Mouse (Mus musculus): ENCODE data around the gene Ntn1.

Gene Ntn1

DNA sequence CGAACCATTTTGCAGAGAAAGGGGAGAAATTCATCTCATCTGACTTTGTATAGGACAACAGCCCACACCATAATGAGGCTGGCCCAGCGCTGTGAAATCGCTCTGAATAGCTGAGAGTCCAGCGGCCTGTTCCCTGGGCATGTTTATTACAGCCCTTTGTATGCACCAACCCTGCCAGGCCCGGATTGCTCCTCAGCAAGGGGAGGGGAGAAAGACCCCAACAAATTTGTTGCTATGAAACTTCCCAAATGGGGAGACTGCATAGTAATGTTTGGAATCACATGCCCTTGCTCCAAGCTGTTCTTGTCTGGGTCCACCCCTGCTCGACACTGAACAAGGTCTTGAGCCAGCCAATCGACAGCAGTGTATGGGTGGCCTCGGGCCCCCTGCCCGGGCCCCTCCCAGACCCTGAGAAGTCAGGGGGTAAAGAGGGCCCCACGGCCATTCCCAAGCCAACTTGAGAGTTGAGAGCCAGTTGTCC, 126.3 kb downstream of the Ntn1 start:
- no peak for ATAC-seq (ENCODE audit: insufficient number of reproducible peaks, low FRiP score, low TSS enrichment)

GRCm38 (mm10) chr11:68273855-68274254, 126.8 kb downstream of the Ntn1 start:
- no peak for ATAC-seq (ENCODE audit: insufficient number of reproducible peaks, low FRiP score, low TSS enrichment)

DNA sequence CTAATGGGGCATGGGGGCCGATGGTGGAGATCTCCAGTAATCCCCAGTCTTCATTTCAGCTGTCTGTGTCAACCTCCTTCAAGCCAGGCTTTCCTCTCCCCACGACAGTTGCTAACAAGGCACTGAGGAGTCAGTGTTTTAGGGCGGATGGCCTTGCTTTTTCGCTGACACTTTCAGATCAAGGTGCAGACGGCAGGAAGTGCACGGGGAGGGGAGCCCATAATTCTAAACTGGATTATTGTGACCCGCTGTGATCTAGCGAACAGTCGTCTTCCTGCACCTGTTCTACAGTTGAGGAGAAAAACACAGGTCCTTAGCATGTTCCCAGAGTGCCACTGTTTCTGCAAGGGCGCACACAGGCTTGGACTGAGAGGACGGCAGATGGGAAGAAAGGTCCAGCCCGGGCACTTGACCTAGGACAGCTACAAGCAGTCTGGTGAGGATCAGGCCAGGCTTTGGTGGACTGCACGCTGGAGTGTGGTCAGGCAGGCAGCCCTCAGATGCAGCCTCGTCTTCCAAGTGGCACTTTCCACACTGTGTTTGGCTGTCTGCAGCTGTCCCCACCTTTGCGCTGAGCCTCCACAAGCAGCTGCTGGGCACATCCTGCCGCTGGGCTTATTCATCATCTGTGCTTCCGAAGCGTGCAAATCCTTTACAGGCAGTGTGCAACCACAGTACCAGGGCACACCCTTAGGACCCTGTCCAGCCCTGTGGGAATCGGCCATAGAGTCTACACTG, 129.7 kb downstream of the Ntn1 start:
- no peak for ATAC-seq (ENCODE audit: insufficient number of reproducible peaks, low FRiP score, low TSS enrichment)

GRCm38 (mm10) chr11:68264276-68264675, 136.3 kb downstream of the Ntn1 start:
- ATAC-seq (ENCODE audit: insufficient number of reproducible peaks, low FRiP score, low TSS enrichment), result no peak

GRCm38 (mm10) chr11:68263100-68263499, 137.5 kb downstream of the Ntn1 start:
- ATAC-seq (ENCODE audit: insufficient number of reproducible peaks, low FRiP score, low TSS enrichment), result no peak

DNA sequence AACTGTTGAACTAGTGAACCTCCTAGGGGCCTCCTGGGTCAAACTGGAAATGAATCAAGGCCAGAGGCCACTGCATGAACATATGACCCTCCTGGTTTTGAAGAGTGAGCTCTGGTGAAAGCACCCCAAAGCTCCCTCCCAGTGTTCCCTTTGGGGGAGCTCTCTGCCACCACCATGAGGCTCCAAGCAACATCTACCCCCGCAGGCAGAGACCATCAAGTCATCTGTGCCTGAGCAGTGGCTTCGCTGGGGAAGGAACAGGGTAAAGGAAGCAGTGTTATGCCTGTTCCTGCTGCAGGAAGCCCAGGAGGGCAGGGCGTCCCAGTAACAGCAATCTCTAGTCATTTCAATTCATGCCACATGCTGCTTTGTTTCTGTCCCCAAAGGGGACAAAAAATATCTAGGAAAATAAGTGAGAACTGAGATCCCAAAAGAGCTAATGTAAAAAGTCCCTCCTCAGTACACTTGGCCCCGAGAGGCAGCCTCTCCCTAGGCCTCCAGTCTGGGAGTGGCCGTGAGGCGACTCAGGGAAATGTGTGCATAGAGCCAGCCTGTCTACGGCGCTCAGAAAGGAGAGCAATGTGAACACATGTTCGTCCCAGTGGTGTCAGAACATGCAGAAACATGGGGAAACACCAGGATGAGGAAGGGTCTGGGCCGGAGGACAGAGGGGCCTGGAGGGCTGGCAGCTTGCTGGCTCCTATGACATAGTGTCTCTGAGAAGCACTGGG, 139.3 kb downstream of the Ntn1 start:
- no peak for ATAC-seq (ENCODE audit: insufficient number of reproducible peaks, low FRiP score, low TSS enrichment)

- no peak for ATAC-seq (ENCODE audit: insufficient number of reproducible peaks, low FRiP score, low TSS enrichment)
These were observed 140.2 kb downstream of the Ntn1 start for GRCm38 (mm10) chr11:68260399-68260798.

DNA sequence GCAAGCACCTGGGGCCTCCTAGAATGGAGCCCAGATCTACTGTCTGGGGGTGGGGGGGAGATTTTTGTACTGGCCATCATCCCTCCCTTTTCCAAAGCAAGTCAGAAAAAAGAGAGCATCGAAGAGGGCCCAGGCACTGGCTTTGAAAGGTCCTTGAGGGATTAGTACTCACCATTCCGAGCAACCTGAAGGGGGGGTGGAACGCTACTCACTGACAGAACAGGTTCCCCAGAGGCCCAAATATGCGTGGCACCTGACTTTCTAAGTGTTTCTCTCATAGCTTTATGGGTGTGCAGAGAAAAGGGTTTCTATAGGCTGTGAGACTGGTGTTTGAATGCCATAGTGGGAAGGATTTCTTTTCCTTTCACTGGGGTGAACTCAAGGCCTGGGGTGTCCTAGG, 142.1 kb downstream of the Ntn1 start:
- no peak for ATAC-seq (ENCODE audit: insufficient number of reproducible peaks, low FRiP score, low TSS enrichment)

GRCm38 (mm10) chr11:68253531-68253930, 147.1 kb downstream of the Ntn1 start:
- ATAC-seq (ENCODE audit: insufficient number of reproducible peaks, low FRiP score, low TSS enrichment), result no peak

- ATAC-seq (ENCODE audit: insufficient number of reproducible peaks, low FRiP score, low TSS enrichment), result no peak
These were observed 150.5 kb downstream of the Ntn1 start for GRCm38 (mm10) chr11:68250106-68250505.

DNA sequence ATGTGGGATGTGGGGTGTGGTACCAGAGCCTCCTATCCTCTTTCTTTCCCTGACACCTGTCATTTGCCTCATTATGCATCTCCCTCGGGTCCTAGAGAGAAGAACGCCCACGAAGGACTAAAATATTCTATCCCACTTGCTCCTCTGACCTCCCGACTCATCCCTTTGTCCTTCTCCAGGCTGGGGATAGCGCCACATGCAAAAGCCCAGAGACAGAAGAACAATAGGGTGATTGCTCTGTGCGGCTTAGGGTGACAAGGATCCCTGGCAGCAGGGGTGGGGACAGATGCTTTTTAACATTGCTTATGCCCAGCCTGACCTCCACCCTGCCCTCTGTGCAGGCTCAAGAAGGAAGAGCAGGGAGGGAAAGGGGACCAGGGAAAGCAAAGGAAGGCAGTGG, 152.7 kb downstream of the Ntn1 start:
- no peak for ATAC-seq (ENCODE audit: insufficient number of reproducible peaks, low FRiP score, low TSS enrichment)

- no peak for ATAC-seq (ENCODE audit: insufficient number of reproducible peaks, low FRiP score, low TSS enrichment)
These were observed 155.7 kb downstream of the Ntn1 start for GRCm38 (mm10) chr11:68244992-68245261.

- no peak for ATAC-seq (ENCODE audit: insufficient number of reproducible peaks, low FRiP score, low TSS enrichment)
These were observed 156.2 kb downstream of the Ntn1 start for GRCm38 (mm10) chr11:68244254-68244991.

DNA sequence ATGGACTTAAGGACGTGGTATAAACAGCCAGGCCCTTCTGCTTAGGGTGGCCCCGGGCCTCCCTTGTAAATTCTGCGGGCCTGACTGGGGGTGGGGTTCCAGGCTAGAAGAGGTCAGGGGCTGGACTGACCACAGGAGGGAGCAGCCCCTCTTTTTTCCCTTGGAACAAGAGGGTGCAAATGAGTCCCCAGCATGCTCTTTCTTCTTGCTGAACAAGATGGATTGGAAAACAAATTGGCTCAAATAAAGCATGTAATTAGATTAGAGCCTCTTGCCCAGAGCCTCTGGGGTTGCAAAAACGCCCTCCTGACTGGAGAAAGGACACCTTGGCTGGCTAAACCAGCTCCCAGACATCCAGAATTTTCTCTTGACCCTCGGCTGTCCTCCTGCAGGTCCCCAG, 160.9 kb downstream of the Ntn1 start:
- no peak for ATAC-seq (ENCODE audit: insufficient number of reproducible peaks, low FRiP score, low TSS enrichment)

DNA sequence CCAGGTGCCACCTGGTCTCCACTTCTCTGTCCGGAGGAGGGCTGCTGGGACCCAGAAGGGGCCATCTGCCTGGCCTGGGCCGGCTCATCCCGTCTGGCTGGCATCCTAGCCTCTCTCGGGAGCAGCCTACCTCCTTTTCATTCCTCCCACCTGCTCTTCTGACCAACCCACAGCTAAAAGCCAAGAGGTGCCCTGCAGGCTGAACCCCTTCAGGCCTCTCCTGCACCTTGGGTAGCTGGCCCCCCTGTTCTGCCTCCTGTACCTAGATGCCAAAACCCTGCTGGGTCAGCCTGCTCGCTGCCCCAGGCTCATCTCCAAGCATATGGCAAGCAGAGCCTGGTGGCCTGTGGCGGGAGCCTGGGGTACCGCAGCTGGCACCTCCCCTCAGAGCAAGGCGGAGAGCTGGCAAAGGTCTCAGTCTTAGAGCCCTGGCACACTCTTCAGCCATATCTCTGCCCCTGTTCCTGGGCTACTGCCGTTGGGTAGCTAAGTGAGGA, 167.1 kb downstream of the Ntn1 start:
- ATAC-seq (ENCODE audit: insufficient number of reproducible peaks, low FRiP score, low TSS enrichment), result peak; percentile 92

DNA sequence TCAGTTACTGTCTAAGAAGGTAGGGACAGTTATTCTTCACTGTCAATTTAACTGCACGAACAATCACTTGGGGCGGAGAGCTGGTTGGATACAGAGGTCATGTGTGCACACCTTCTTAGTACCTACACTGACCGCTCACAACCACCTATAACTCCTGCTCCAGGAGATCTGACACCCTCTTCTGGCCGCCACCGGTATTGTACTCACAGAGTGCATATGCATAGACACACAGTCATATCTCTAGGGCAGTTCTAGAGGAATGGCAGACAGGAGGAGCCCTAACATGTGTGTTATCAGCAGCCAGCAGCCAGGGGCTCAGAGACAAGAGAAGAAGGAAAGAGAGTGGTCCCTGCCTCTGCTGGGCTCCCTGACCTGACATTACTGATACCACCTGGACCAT, 169.1 kb downstream of the Ntn1 start:
- ATAC-seq (ENCODE audit: insufficient number of reproducible peaks, low FRiP score, low TSS enrichment), result no peak

GRCm38 (mm10) chr11:68228941-68229665, 171.5 kb downstream of the Ntn1 start:
- no peak for ATAC-seq (ENCODE audit: insufficient number of reproducible peaks, low FRiP score, low TSS enrichment)

GRCm38 (mm10) chr11:68227837-68228236, 172.8 kb downstream of the Ntn1 start:
- ATAC-seq (ENCODE audit: insufficient number of reproducible peaks, low FRiP score, low TSS enrichment), result no peak

DNA sequence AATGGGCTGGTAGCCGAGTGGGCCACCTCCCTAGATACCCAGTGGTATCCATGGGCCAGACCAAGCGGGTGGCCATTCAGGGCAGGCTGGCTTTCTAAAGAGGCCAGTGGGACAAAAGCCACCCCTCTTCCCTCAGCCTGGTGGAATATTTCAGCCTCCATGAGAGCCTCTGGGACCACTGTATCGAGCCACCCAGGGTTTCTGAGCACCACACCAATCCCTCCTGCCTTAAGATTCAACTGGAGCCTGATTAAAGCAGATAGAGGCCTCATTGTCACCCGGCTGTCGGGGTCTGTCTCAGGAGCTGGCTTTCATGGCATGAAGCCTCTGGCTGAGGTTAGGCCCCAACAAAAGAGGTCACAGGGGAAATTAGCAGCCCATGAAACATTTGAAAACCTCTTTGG, 174.0 kb downstream of the Ntn1 start:
- ATAC-seq (ENCODE audit: insufficient number of reproducible peaks, low FRiP score, low TSS enrichment), result no peak

DNA sequence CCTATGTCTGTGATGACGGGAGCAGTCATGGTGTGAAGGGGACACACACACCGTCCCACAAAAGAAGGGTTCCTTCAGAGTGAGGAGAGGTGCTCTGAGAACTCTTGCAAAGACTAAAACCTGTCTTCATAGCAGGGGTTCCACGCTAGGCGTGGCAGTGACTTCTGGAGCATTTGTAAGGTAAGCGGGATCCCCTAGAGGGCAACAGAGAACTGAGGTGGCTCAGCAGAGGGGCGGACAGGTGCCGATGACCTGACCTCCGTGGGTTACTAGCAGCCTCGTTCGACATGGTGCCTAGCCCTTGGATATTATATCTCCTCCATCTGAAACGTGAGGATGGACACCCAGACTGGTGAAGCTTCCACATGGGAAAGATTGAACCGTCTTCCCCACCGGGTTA, 177.5 kb downstream of the Ntn1 start:
- no peak for ATAC-seq (ENCODE audit: insufficient number of reproducible peaks, low FRiP score, low TSS enrichment)

- ATAC-seq (ENCODE audit: insufficient number of reproducible peaks, low FRiP score, low TSS enrichment), result no peak
These were observed 178.4 kb downstream of the Ntn1 start for GRCm38 (mm10) chr11:68222209-68222608.
